Mouse (Mus musculus): ENCODE measurements at regions not wholly inside any gene's neighbourhood (a gene's known extent, or its start where the extent isn't known, plus 50 kb on each side); places are given as distances from the start of the nearest gene placed in this dataset.

DNA sequence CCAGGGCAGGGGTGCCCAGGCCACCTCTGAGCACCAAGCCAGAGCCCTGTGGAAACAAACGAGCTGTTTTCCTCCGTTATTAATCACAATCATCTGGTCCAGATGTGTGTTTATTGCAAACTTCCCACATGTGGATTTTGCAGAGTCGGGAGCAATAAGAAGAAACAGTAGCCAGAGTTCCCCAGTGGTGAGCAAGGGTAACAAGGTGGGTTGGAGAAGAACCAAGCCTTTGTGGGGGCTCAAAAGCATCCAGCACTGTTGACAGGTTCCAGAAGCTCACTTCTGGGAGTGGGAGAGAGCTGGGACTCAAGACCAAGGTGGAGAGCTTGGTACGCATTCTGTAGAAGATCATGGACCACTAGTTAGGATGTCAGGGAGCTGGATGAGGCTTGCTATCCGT, 63.6 kb downstream of the Hif1an start:
- Histone ChIP-seq H3K36me3 (no peaks in the 10 kb centered on the region), H3K27ac (replicated peaks) (no peak overlapping the region), H3K9me3 (replicated peaks) (no peaks in the 10 kb centered on the region), H3K4me2 (no peak overlapping the region), H3K27me3 (replicated peaks) (no peaks in the 10 kb centered on the region), H3K4me1 (peaks cover 9% of the 10 kb centered on the region), H3K9ac (replicated peaks) (no peak overlapping the region), H3K4me3 (replicated peaks) (no peak overlapping the region)
- ATAC-seq (ENCODE audit: low FRiP score) = no peak
- 73% methylated on average over 5 of the region's 5 CpGs for WGBS

DNA sequence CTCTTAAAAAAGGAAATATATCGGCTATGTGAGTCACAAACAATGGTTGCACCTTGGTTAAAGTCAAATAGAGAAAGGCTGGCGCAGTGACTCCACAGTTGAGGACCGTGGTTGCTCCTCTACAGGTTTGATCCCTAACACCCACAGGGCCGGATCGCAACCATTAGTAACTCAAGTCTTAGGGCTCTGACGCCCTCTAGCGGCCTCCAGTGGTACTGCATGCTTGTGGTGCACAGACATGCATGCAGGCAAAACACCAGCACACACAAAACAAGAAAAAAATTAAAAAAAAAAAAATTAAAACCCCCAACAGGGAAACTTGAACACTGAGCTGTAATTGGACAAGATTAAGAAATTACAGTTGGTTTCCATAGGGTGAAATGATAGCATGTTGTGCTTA, 67.1 kb downstream of the Hif1an start:
- no peak overlapping the region for H3K4me2 ChIP-seq
- ATAC-seq (ENCODE audit: low FRiP score) = no peak
- no peak overlapping the region for H3K27ac ChIP-seq (replicated peaks)
- H3K27me3 ChIP-seq (replicated peaks) = no peaks in the 10 kb centered on the region
- peaks cover 37% of the 10 kb centered on the region for H3K4me1 ChIP-seq
- H3K9me3 ChIP-seq (replicated peaks) = no peaks in the 10 kb centered on the region
- no peak overlapping the region for H3K9ac ChIP-seq (replicated peaks)
- no peak overlapping the region for H3K4me3 ChIP-seq (replicated peaks)
- no peaks in the 10 kb centered on the region for H3K36me3 ChIP-seq
- 65% methylated on average over 7 of the region's 7 CpGs for WGBS

DNA sequence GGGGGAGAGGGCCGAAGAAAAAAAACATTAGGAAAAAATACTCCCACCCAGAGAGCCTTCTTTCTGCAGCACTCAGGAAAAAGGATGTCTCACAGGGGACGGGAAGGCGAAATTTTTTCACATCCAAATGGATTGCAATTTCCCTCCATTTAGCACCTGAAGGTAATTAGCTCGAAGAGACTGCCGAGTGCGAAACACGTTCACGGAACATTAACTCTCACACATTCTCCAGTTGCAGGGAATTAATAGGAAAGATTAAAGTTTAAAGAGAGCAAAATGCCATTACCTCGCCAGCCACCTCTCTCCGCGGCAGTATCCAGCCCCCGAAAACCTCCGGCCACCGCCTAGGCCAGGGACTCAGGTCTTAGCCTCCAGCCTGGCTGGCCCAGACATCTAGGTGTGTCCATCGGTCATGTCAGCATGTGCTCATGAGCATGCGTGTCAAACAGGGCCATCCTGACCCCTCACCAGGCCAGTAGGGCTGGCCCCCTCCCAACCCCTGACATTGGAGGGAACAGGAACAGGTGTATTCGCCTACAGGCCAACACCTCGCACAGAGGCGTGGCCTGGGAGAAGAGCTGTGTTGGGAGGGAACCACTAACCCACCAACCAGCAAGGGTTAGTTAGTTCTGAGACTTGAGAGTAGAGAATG, 68.8 kb downstream of the Hif1an start:
- no peaks in the 10 kb centered on the region for H3K9me3 ChIP-seq (replicated peaks)
- peak; percentile 29; the same call in 1 of the 2 replicates for ATAC-seq (ENCODE audit: low FRiP score)
- H3K36me3 ChIP-seq = no peaks in the 10 kb centered on the region
- no peak overlapping the region for H3K9ac ChIP-seq (replicated peaks)
- 54% methylated on average over 19 of the region's 19 CpGs for WGBS
- peak overlapping the region; percentile 69 for H3K27ac ChIP-seq (replicated peaks)
- H3K4me1 ChIP-seq = peaks cover 37% of the 10 kb centered on the region
- no peaks in the 10 kb centered on the region for H3K27me3 ChIP-seq (replicated peaks)
- no peak overlapping the region; the same call in 1 of the 2 replicates for H3K4me2 ChIP-seq
- no peak overlapping the region for H3K4me3 ChIP-seq (replicated peaks)

DNA sequence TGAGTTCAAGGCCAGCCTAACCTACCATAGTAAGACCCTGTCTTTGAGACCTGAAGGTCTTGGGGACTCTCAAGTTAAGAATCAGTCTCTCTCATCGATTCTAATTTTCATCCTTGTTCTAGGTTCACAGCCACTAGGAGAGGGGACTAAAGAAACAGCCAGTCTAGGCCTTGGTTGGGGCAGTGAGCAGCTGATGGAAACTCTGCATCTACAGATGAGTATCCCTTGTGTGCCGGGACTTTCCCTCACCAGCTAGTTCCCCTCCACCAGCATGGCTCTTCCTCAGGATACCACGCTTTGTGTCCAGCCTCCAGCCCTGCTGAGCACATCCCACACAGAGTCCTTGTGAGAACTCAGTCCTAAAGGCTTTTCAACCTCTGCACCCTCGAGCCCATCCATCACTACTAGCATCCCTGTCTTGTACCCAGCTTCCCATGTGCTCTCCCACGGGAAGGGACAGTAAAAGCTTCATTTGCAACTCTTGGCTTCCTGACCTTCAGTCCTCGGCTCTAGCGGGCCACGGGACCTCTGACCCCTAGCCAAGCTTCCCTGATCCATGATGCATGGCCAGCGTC, 74.6 kb downstream of the Hif1an start:
- no peaks in the 10 kb centered on the region for H3K9me3 ChIP-seq (replicated peaks)
- no peak for ATAC-seq (ENCODE audit: low FRiP score)
- H3K4me2 ChIP-seq = no peak overlapping the region
- WGBS = 64% methylated on average over 9 of the region's 9 CpGs
- H3K9ac ChIP-seq (replicated peaks) = no peak overlapping the region
- H3K4me1 ChIP-seq = peaks cover 42% of the 10 kb centered on the region
- no peak overlapping the region for H3K27ac ChIP-seq (replicated peaks)
- peaks cover 14% of the 10 kb centered on the region for H3K27me3 ChIP-seq (replicated peaks)
- no peak overlapping the region for H3K4me3 ChIP-seq (replicated peaks)
- H3K36me3 ChIP-seq = no peaks in the 10 kb centered on the region

DNA sequence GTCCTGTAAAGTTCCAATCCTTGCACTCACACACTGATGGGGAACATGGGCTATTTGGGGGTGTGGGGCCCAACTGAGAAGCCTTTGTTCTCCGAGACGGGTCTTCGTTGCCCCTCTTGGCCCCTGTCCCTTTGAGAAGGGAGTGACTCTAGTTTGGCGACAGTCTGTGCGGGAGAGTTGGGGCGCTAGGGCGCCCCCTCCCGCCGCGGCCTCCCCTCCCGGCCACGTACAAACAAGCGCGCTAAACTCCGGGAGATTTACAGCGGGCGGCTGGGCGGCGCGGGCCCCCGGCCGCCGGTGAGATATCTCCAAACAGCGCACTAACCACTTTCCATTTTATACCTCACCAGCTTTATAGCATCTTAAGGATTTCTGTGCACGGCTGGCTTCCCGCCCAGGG, 77.4 kb downstream of the Hif1an start:
- WGBS = under 1% methylated on average over 26 of the region's 26 CpGs
- H3K4me2 ChIP-seq = peak overlapping the region; percentile 57
- H3K9ac ChIP-seq (replicated peaks) = no peak overlapping the region; the same call in 1 of the 2 replicates
- H3K27me3 ChIP-seq (replicated peaks) = peaks cover 14% of the 10 kb centered on the region
- peaks cover 22% of the 10 kb centered on the region for H3K4me1 ChIP-seq
- peak overlapping the region; percentile 25 for H3K4me3 ChIP-seq (replicated peaks)
- H3K36me3 ChIP-seq = no peaks in the 10 kb centered on the region
- no peaks in the 10 kb centered on the region for H3K9me3 ChIP-seq (replicated peaks)
- ATAC-seq (ENCODE audit: low FRiP score) = peak; percentile 68; the same call in 1 of the 2 replicates
- peak overlapping the region; percentile 76 for H3K27ac ChIP-seq (replicated peaks)

DNA sequence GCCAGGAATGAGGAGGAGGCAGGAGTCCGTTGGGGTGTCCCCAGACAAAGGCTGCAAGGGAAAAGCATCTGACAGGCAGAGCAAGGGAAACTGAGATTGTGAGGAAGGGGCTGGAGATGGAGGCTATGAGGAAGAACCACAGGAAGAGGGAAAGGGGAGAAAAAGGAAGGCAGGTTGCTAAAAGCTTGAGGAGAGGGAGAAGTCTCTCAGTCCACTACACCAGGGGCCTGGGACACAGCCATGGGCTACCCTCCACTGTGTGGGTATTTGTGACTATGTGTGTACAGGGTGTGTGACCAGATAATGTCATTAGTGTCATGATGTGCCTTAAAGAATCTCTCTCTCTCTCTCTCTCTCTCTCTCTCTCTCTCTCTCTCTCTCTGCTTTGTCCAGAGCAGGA, 77.9 kb downstream of the Hif1an start:
- Histone ChIP-seq H3K4me1 (peaks cover 22% of the 10 kb centered on the region), H3K4me2 (peak overlapping the region; percentile 57), H3K9me3 (replicated peaks) (no peaks in the 10 kb centered on the region), H3K27me3 (replicated peaks) (peaks cover 14% of the 10 kb centered on the region), H3K27ac (replicated peaks) (peak overlapping the region; percentile 76), H3K4me3 (replicated peaks) (no peak overlapping the region), H3K36me3 (no peaks in the 10 kb centered on the region), H3K9ac (replicated peaks) (no peak overlapping the region)
- ATAC-seq (ENCODE audit: low FRiP score) = 0 out of 2 replicates have a peak, but pooled peaks have one; percentile 18
- WGBS = 0% methylated on average over 1 of the region's 1 CpGs

DNA sequence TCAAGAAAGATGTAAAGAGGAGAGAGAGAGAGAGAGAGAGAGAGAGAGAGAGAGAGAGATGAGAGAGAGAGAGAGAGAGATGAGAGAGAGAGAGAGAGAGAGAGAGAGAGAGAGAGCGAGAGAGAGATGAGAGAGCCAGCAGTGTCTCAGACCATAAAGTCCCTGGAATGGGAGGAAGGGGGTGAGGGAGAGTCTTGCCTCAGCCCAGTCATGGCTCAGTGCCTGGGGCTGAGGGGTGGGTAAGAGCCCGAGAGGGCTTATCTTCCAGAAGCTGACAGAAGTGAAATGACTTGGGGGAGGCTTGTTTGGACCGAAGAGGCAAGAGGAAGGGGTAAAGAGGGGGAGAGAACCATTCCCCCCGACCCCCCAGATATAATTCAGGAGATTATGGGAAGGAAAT, 79.6 kb downstream of the Hif1an start:
- H3K9me3 ChIP-seq (replicated peaks) = no peaks in the 10 kb centered on the region
- H3K27me3 ChIP-seq (replicated peaks) = peaks cover 16% of the 10 kb centered on the region
- no peak for ATAC-seq (ENCODE audit: low FRiP score)
- no peak overlapping the region for H3K4me3 ChIP-seq (replicated peaks)
- H3K27ac ChIP-seq (replicated peaks) = no peak overlapping the region
- H3K4me1 ChIP-seq = peaks cover 30% of the 10 kb centered on the region
- H3K36me3 ChIP-seq = no peaks in the 10 kb centered on the region
- no peak overlapping the region for H3K4me2 ChIP-seq
- 60% methylated on average over 3 of the region's 4 CpGs for WGBS
- H3K9ac ChIP-seq (replicated peaks) = no peak overlapping the region

DNA sequence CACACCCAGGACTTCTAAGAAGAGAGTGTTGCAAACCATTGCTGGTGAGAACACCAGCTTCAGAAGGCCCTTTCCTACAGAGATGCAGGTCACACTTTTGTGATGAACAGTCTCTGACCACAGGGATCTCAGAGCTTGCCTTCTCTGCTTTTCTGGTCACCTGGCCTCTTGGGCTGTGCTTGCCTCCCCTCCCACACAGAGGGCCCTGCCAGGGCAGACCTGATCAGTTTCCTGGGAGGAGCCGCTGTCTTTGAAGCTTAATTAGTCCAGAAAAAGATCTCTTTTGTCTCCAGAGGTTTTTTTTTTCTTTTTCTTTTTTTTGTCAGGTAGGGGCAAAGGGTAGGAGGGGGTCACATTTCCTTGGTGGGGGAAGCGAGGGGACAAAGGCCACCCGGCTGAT, 81.7 kb downstream of the Hif1an start:
- WGBS = 43% methylated on average over 3 of the region's 3 CpGs
- peaks cover 21% of the 10 kb centered on the region for H3K27me3 ChIP-seq (replicated peaks)
- no peak for ATAC-seq (ENCODE audit: low FRiP score)

DNA sequence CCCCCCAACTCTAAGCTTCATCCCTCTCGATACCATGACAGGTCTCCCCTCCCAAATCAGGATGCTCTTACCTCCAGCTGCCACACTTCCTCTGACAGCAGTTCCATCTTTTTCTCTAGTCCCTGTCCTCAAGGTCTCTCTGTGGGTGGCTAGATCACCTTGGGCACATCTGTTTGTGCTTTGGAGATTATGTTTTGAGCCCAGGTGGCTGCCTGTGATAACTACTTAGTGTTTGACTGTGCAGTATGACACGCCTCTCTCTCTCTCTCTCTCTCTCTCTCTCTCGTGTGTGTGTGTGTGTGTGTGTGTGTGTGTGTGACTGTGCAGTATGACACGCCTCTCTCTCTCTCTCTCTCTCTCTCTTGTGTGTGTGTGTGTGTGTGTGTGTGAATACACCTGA, 82.3 kb downstream of the Hif1an start:
- Histone ChIP-seq H3K4me2 (no peak overlapping the region), H3K36me3 (no peaks in the 10 kb centered on the region), H3K9me3 (replicated peaks) (no peaks in the 10 kb centered on the region), H3K4me3 (replicated peaks) (no peak overlapping the region), H3K4me1 (peaks cover 26% of the 10 kb centered on the region), H3K9ac (replicated peaks) (no peak overlapping the region), H3K27ac (replicated peaks) (no peak overlapping the region), H3K27me3 (replicated peaks) (peaks cover 21% of the 10 kb centered on the region; the same call in 1 of the 2 replicates)
- 51% methylated on average over 4 of the region's 4 CpGs for WGBS
- no peak for ATAC-seq (ENCODE audit: low FRiP score)

More for the DNA sequence above, 81.7 kb downstream of the Hif1an start:
- peaks cover 26% of the 10 kb centered on the region for H3K4me1 ChIP-seq
- no peak overlapping the region for H3K4me2 ChIP-seq
- H3K4me3 ChIP-seq (replicated peaks) = no peak overlapping the region
- H3K36me3 ChIP-seq = no peaks in the 10 kb centered on the region
- H3K27ac ChIP-seq (replicated peaks) = no peak overlapping the region
- H3K9ac ChIP-seq (replicated peaks) = no peak overlapping the region
- no peaks in the 10 kb centered on the region for H3K9me3 ChIP-seq (replicated peaks)

DNA sequence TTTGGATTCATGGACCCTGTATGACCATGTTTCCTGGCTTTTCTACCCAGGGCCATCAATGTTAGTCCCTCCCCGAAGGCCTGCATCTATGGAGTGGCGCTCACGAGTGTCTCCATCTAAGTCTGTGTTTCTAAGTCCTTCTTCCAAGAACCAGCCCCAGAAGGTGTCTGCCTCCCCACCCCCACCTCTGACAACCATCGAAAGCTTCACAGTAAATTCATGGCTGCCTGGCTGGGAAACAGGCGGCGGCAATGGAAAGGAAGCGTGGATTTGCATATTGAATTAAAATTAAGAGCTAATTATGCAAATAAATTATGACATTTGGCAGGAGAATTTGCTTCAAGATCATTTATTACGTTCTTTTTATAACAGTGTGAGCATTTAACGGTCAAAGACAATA, 83.9 kb downstream of the Hif1an start:
- WGBS = 49% methylated on average over 9 of the region's 9 CpGs
- no peak for ATAC-seq (ENCODE audit: low FRiP score)
- Histone ChIP-seq H3K36me3 (no peaks in the 10 kb centered on the region), H3K4me1 (peaks cover 21% of the 10 kb centered on the region), H3K27ac (replicated peaks) (no peak overlapping the region), H3K4me2 (no peak overlapping the region), H3K4me3 (replicated peaks) (no peak overlapping the region), H3K9ac (replicated peaks) (no peak overlapping the region), H3K27me3 (replicated peaks) (peaks cover 35% of the 10 kb centered on the region), H3K9me3 (replicated peaks) (no peaks in the 10 kb centered on the region)

DNA sequence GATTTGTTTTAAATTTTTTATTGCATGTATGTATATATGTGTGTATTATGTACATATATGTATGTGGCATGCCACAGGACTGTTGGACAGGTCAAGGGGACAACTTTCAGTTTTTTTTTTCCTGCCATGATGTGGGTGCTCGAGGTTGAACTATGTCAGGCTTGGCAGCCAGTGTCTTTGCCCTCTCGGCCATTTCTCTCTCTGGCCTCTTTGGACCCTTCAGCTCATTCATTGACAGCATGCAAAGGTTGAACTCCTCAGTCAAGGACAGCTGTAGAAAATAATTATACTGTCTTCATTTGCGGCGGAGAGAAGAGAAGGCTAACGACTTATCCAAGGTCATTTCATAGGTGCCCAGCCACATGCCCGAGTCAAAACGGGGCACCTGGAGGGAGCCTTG, 86.6 kb downstream of the Hif1an start:
- peaks cover 21% of the 10 kb centered on the region for H3K4me1 ChIP-seq
- H3K27ac ChIP-seq (replicated peaks) = no peak overlapping the region
- no peak overlapping the region for H3K9ac ChIP-seq (replicated peaks)
- peaks cover 38% of the 10 kb centered on the region for H3K27me3 ChIP-seq (replicated peaks)
- no peak overlapping the region for H3K4me3 ChIP-seq (replicated peaks)
- no peaks in the 10 kb centered on the region for H3K9me3 ChIP-seq (replicated peaks)
- no peaks in the 10 kb centered on the region for H3K36me3 ChIP-seq
- ATAC-seq (ENCODE audit: low FRiP score) = no peak
- WGBS = 70% methylated on average over 7 of the region's 7 CpGs
- H3K4me2 ChIP-seq = no peak overlapping the region

DNA sequence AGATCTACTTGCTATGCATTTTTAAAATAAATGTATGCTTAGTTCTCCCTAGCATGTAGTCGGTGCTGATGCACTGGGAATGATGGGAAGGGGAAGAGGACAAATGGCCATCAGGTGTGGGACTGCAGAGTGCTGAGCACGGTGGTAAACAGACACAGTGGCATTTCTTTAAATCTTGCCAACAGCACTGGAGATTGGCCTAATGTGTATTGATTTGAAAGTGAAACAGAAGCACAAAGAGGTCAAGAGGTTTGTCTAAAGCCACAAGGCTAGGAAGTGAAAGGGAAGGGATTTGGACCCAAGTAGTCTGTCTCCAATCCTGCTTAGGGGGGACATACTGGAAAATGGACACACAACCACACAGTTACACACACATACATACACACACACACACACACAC, 88.2 kb downstream of the Hif1an start:
- Histone ChIP-seq H3K27ac (replicated peaks) (no peak overlapping the region), H3K9me3 (replicated peaks) (no peaks in the 10 kb centered on the region), H3K4me2 (no peak overlapping the region), H3K4me3 (replicated peaks) (no peak overlapping the region), H3K27me3 (replicated peaks) (peaks cover 49% of the 10 kb centered on the region), H3K4me1 (peaks cover 23% of the 10 kb centered on the region), H3K36me3 (no peaks in the 10 kb centered on the region), H3K9ac (replicated peaks) (no peak overlapping the region)
- ATAC-seq (ENCODE audit: low FRiP score) = no peak
- WGBS = 28% methylated on average over 2 of the region's 2 CpGs

Measured in neural tube, embryonic 15.5 days (tissue).